Mouse (Mus musculus): ENCODE data around the gene Fbxl8. TPM values are rescaled to one million over a fixed set of nuclear protein-coding genes. Genes with fewer than 3 reads are reported as not detected.

The Fbxl8 gene
- polyA plus RNA-seq, 1 experiment = 0.27 TPM

DNA sequence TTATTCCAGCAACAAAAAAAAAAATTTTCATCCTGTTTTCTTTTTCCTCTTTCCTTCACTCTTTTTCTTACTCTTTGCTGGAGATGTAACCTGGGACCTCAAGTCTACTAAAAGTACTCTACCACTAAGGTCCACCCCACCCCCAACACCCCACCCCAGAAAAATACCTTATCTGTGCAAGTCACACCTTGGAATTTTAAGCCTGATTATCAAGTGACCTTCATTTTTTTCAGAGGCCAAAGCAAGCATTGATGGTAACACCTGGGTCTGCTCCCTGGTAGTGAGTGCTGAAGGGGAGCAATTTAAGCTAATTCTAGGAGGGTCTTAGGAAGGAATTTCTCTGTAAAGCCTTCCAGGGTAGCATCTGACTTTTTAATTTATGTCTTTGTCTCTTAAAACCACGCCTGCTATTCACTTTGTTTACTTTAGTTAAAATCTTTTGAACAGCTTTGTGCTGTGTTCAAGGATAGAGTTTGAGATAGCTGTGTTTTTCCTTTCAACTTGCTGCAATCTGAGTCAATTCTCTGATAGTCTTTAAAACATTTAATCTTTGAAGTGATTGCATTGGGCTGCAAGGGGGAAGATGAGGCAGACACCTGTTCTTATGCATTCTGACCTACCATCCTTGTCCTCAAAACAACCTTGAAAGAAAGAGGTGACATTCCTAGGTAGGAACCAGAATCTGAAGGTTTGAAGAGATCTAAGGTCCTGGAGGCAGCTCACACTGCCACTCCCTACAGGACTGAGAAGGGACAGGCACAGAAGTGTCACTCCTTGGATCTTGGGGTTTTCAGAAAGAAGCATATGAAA is 31.1 kb upstream of the Fbxl8 start:
- Histone ChIP-seq H3K9me3 (ENCODE audit: control insufficient read depth, low read length) (no peaks in the 10 kb centered on the region), H3K36me3 (ENCODE audit: control insufficient read depth) (peaks cover 86% of the 10 kb centered on the region), H3K4me1 (ENCODE audit: control insufficient read depth) (peaks cover 48% of the 10 kb centered on the region), H3K4me3 (replicated peaks) (no peak overlapping the region), H3K27me3 (ENCODE audit: control insufficient read depth) (no peaks in the 10 kb centered on the region)
- TF ChIP-seq TAL1 (IDR thresholded peaks at IDR 0.05; ENCODE audit: low read length) = no peak
- no peak for TF ChIP-seq GATA1 (IDR thresholded peaks at IDR 0.05; ENCODE audit: low read length)

DNA sequence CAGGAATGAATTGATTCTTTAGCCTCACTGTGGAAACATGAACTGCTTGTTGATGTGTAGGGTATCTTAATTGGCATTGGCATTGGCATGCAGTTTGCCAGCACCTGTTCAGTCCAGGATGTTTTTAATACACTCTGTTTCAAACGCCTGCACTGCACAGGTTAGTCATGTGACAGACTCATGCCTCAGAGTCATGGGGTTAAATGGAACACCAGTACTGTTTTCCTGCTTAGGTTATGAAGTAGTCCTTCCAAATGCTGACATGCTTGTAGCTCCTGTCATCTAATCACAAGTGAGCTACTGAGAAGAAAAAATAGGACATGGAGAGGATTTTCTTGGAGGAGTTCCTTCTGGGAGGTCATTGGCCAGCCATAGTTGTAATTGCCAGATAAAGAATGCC is 29.2 kb upstream of the Fbxl8 start:
- peaks cover 87% of the 10 kb centered on the region for H3K36me3 ChIP-seq (ENCODE audit: control insufficient read depth)

DNA sequence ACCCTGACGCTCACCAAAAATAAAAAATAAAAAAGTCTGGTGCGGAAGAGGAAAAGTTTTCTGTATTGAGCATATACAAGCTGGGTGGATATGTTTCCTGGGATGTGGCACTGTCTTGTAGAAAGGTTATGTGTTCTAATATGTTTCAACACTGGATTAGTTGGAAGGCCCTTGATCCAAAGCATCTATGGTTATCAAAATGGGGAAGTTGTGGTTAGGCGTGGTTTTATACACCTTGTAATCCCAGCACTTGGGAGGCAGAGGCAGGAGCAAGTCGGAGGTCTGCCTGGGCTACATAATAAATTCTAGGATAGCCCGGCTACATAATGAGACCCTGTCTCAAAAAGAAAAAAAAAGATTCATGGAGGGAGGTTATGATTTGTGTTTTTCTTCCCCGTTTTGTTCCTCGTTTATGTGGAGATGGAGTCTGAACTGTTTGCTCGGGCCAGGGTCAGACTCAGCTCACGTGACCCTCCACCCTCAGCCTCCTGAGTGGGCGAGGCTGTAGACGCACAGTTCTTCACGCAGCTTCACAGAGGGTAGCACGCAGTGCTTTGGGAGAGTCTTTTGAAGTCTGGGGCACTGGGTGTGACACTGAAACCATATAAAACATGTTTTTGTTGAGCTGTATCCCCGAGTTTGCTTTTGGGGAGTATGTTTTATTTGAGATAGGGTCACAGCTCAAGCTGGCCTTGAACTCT is 26.9 kb upstream of the Fbxl8 start:
- no peaks in the 10 kb centered on the region for H3K27me3 ChIP-seq (ENCODE audit: control insufficient read depth)
- H3K9me3 ChIP-seq (ENCODE audit: control insufficient read depth, low read length) = no peaks in the 10 kb centered on the region
- peaks cover 20% of the 10 kb centered on the region for H3K4me1 ChIP-seq (ENCODE audit: control insufficient read depth)
- peaks cover 93% of the 10 kb centered on the region for H3K36me3 ChIP-seq (ENCODE audit: control insufficient read depth)
- no peak overlapping the region for H3K4me3 ChIP-seq (replicated peaks)
- no peak for TF ChIP-seq GATA1 (IDR thresholded peaks at IDR 0.05; ENCODE audit: low read length)
- TF ChIP-seq TAL1 (IDR thresholded peaks at IDR 0.05; ENCODE audit: low read length) = no peak

More for the DNA sequence above, 29.2 kb upstream of the Fbxl8 start:
- H3K9me3 ChIP-seq (ENCODE audit: control insufficient read depth, low read length) = no peaks in the 10 kb centered on the region
- H3K4me3 ChIP-seq (replicated peaks) = no peak overlapping the region
- TF ChIP-seq TAL1 (IDR thresholded peaks at IDR 0.05; ENCODE audit: low read length) = no peak
- TF ChIP-seq GATA1 (IDR thresholded peaks at IDR 0.05; ENCODE audit: low read length) = no peak
- H3K4me1 ChIP-seq (ENCODE audit: control insufficient read depth) = peaks cover 40% of the 10 kb centered on the region
- H3K27me3 ChIP-seq (ENCODE audit: control insufficient read depth) = no peaks in the 10 kb centered on the region

DNA sequence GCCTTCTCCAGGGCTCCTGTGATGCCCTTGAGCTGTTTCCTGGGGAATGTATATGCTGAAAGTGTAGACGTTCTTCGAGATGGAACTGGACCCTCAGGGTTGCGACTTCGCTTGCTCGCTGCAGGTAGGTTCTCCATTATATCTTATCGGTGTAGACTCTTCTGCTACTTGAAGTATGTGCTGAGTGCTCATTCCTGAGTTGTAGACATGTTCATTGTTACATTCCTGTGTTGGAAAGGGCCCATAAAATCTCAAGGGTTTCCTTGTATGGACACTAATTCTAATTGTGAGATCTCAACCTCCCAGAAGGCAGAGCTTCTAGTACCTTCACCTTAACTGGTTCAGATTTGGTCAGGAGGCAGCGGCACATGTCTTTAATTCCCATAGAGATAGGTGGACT is 23.4 kb upstream of the Fbxl8 start:
- Histone ChIP-seq H3K36me3 (ENCODE audit: control insufficient read depth) (peaks cover 89% of the 10 kb centered on the region), H3K9me3 (ENCODE audit: control insufficient read depth, low read length) (no peaks in the 10 kb centered on the region), H3K27me3 (ENCODE audit: control insufficient read depth) (no peaks in the 10 kb centered on the region), H3K4me1 (ENCODE audit: control insufficient read depth) (0 out of 2 replicates have a peak, but pooled peaks cover 2% of the 10 kb centered on the region), H3K4me3 (replicated peaks) (no peak overlapping the region)
- no peak for TF ChIP-seq GATA1 (IDR thresholded peaks at IDR 0.05; ENCODE audit: low read length)
- no peak for TF ChIP-seq TAL1 (IDR thresholded peaks at IDR 0.05; ENCODE audit: low read length)

DNA sequence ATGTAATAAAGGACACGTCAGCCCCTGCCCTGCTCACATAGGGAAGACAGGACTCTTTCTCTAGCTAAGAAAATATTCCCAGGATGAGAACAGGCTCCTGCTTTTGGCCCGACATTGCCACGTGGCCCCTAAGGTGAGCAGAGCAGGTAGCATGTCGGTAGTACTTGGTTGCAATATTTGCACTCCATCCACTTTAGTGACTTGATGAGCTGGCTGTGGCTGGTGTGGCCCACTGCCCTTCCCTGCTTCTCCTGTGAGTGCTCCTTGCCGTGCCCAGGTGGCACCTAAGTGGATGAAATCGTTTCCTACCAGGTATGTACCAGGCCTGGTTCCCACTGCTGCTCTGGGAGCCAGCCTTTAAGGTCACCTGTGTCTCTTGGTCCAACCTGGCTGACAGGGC is 12.5 kb upstream of the Fbxl8 start:
- Histone ChIP-seq H3K27me3 (ENCODE audit: control insufficient read depth) (no peaks in the 10 kb centered on the region), H3K36me3 (ENCODE audit: control insufficient read depth) (peaks cover 73% of the 10 kb centered on the region), H3K4me1 (ENCODE audit: control insufficient read depth) (peaks cover 40% of the 10 kb centered on the region), H3K9me3 (ENCODE audit: control insufficient read depth, low read length) (no peaks in the 10 kb centered on the region), H3K4me3 (replicated peaks) (no peak overlapping the region)
- TF ChIP-seq GATA1 (IDR thresholded peaks at IDR 0.05; ENCODE audit: low read length) (no peak), TAL1 (IDR thresholded peaks at IDR 0.05; ENCODE audit: low read length) (no peak)

DNA sequence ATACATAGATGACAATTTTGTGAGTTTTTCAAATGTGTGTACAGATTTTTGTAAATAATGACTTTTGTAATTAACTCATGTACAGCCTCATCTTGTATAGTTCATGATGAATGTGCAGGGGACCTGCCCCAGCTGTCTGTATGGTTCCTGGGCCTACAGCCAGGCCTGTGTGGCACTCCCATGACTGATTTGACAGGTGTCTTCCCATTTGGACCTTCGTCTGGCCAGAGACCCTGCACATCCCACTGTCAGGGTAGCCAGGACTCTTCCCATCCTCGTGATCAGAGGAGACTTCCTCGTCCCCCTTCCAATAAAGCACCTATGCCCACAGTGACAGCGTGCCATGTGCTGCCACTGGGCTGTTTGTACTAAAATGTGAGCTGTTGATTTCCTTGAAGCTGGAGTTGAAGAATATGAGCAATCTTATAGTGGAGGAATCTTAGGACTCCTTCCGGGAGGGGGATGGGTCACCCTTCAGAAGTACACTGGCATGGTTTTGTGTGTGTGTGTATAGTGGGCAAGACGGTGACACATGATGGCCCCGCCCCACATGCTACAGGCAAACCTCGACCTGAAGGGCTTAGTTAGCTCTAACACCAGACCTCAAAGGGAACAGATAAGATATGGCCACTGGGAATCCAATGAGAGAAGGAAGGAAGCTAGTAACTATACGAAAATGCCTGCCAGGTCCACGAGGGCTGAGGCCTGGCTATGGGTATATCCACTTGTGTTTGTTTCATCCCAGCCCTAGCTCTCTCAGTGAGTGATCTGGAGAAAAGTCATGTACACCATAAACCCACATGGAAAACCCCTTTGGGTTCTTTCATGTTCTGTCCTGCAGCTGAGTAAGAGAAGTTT is 11.5 kb upstream of the Fbxl8 start:
- TF ChIP-seq GATA1 (IDR thresholded peaks at IDR 0.05; ENCODE audit: low read length) (no peak), TAL1 (IDR thresholded peaks at IDR 0.05; ENCODE audit: low read length) (no peak)
- Histone ChIP-seq H3K4me1 (ENCODE audit: control insufficient read depth) (peaks cover 40% of the 10 kb centered on the region), H3K27me3 (ENCODE audit: control insufficient read depth) (peaks cover 2% of the 10 kb centered on the region), H3K36me3 (ENCODE audit: control insufficient read depth) (peaks cover 64% of the 10 kb centered on the region), H3K9me3 (ENCODE audit: control insufficient read depth, low read length) (no peaks in the 10 kb centered on the region), H3K4me3 (replicated peaks) (no peak overlapping the region)

DNA sequence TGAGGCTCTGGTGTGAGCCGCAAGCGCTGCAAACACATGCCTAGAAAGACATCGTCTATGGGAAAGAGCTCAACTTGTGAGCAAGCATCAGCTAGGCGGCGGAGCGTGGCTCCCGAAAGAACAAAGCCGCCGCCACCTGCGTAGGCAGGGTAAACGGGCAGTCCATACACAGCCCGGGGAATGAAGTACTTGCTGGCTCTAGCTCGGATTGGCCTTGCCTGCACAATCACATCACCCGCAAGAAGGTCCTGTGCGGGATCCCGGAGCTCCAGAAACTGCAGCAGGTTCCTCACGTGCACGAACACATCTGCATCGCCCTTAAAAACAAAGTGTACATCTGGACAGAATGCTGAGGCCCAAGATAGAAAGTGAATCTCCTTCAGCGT is 10.7 kb upstream of the Fbxl8 start:
- Histone ChIP-seq H3K4me3 (replicated peaks) (peak overlapping the region; percentile 83), H3K27me3 (ENCODE audit: control insufficient read depth) (peaks cover 11% of the 10 kb centered on the region), H3K9me3 (ENCODE audit: control insufficient read depth, low read length) (no peaks in the 10 kb centered on the region), H3K36me3 (ENCODE audit: control insufficient read depth) (peaks cover 58% of the 10 kb centered on the region), H3K4me1 (ENCODE audit: control insufficient read depth) (peaks cover 41% of the 10 kb centered on the region)
- no peak for TF ChIP-seq GATA1 (IDR thresholded peaks at IDR 0.05; ENCODE audit: low read length)
- TF ChIP-seq TAL1 (IDR thresholded peaks at IDR 0.05; ENCODE audit: low read length) = no peak

DNA sequence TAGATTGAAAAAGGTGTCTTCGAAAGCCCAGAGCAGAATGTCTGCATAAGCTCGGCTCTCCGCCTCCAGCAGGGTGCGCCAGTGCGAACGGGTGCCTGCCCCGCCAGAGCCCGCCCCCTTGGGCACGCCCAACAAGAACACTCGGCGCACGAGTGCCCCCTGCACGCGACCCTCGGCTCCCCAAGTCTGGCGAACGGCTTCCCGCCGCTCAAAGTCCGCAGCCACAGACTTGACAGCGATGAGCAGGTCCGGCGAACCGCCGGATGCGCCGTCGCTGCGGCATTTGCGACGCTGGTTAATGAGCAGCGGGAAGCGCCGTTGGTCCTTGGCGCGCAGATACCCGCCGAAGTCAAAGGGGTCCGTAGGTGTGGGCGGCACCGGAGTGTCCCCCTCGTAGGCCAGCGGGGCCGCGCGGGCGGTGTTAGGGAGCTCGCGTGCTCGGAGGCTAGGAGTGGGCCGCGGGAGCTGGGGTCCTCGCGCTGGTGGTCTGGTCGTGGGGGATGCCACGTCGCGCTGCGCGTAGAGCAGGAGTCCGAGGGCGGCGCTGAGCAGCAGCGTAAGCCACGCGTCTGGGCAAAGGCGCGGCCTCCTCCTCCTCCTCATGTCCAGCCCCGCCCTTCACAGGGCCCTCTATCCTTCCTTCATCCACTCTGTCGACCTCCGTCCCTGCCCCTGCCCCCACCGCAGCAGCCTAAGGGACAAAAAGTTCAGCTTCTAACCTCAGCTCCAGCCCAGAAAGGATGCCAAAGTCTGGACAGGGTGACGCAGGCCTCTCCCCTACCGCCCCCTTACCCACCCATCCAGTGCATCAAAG is 10.1 kb upstream of the Fbxl8 start:
- Histone ChIP-seq H3K27me3 (ENCODE audit: control insufficient read depth) (peaks cover 17% of the 10 kb centered on the region), H3K9me3 (ENCODE audit: control insufficient read depth, low read length) (no peaks in the 10 kb centered on the region; the same call in 1 of the 2 replicates), H3K4me1 (ENCODE audit: control insufficient read depth) (peaks cover 47% of the 10 kb centered on the region), H3K4me3 (replicated peaks) (peak overlapping the region; percentile 83), H3K36me3 (ENCODE audit: control insufficient read depth) (peaks cover 56% of the 10 kb centered on the region)
- TF ChIP-seq TAL1 (IDR thresholded peaks at IDR 0.05; ENCODE audit: low read length) = no peak

Measured in erythroblast, embryonic 14.5 days (primary cell).